Mouse (Mus musculus): ENCODE results near the gene Zc3h14.

DNA sequence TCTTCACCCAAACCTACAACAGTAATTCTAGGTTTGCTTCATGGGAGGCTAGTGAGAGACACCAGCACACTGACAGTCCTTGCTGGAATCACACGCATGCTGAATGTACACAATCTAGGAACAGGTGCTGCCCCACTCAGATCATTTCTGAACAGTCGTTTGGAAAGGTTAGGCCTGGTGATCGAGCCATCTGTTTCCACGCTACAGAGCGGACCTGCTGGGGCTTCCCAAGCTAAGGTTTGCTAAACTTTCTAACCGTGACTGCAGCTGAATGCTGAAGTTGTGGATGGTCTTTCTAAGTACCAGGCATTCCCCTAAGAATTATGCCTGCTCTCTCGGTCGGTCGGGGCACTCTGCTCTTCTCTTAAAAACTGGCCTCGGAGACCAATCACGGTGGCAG, 16.1 kb upstream of the Zc3h14 start:
- TF ChIP-seq CTCF (IDR thresholded peaks at IDR 0.05; ENCODE audit: insufficient read depth, low read depth, low read length) (no peak), POLR2A (IDR thresholded peaks at IDR 0.05; ENCODE audit: insufficient read depth, low read depth, low read length) (no peak)
